Mouse (Mus musculus): ENCODE results near the gene Olfr1489.
"Not testable (repeated sequence)": the region's sequence is repeated elsewhere in the genome, so short reads cannot be mapped to it uniquely, and the experiment has no call there.

Olfr1489 gene

DNA sequence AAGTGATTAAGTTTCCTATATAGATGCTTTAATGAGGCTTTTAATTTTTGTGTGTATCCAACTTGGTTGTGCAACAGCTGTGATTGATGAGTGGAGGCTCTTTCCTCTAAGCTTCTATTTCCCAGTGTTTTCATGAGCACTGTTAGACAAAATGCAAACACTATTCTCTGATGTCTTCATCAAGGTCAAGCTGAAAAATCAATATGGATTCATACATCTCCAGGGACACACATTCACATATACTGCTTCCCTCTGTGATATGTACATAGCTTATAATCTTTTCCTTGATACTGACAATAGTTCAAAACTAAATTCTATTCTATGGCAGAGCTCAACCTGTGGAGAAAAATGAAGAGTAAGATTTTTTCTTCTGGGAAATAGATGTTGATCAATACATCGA lies at the start of gene Olfr1489:
Olfr1489 (plus strand) TSS at position 301 of the 400 bp plus-strand sequence.
- no peak for DNase-seq (ENCODE audit: low read depth, low spot score)

DNA sequence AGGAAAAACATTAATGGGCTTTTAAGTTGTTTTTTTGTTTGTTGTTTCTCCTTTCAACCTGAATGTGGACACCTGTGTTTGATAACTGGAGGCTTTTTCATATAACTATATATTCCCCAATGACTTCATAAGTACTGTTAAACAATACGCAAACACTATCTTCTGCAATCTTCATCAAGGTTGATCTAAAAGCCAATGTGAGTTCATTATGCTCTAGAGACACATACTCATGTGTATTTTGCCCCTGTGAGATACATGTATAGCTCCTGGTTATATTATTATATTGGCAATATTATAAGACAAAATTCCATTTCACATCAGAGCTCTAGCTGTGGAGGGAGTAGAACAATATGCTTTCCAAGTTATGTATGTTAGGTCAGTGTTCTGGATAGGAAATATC lies 48.2 kb upstream of the Olfr1489 start, which contains the start of gene Olfr1484:
Olfr1484 (plus strand) TSS at position 301 of the 400 bp plus-strand sequence.
- no peak for DNase-seq (ENCODE audit: low read depth, low spot score)

DNA sequence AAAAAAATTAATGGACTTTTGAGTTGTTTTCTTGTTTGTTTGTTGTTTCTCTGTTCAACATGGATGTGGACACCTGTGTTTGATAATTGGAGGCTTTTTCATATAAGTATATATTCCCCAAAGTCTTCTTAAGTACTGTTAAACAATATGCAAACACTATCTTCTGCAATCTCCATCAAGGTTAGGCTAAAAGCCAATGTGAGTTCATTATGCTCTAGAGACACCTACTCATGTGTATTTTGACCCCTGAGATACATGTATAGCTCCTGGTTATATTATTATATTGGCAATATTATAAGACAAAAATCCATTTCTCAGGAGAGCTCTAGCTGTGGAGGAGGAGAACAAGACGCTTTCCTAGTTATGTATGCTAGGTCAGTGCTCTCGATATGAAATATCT lies 14.3 kb upstream of the Olfr1489 start, which contains the start of gene Olfr1487:
Olfr1487 (plus strand) TSS at position 301 of the 400 bp plus-strand sequence.
- DNase-seq (ENCODE audit: low read depth, low spot score) = not testable (repeated sequence)

DNA sequence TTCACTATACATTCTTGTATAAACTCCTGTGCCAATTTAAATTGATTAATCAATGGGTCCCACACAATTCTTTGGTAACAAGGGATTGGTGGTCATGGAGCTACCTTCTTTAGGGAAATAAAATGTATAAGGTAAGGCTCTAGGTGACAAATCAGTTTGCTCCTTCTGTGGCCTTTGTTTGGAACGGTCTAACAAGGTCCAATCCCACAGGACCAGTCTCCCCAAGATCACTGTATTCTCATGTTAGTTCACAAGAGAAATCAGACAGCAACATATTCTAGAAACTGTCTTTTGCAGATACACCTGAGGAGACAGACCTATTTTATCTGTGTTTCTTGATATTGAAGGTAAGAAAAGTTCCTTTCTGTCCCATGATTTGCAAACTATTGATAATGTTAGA lies 19.4 kb downstream of the Olfr1489 start, which contains the start of gene Olfr1490:
Olfr1490 (plus strand) TSS at position 301 of the 400 bp plus-strand sequence.
- DNase-seq (ENCODE audit: low read depth, low spot score) = no peak
